Mouse (Mus musculus) myocyte (in vitro differentiated cells): ENCODE measurements at regions not wholly inside any gene's neighbourhood (a gene's known extent, or its start where the extent isn't known, plus 50 kb on each side); places are given as distances from the start of the nearest gene placed in this dataset.
A peak's percentile ranks its signal among the peaks of the same experiment; 100 is the strongest.

Source experiments
- H3K27me3 ChIP-seq: one replicate; pipeline ENCODE4 v1.6.1; 2011; ENCODE audit not compliant: control insufficient read depth, insufficient read depth, insufficient read length
- H3K36me3 ChIP-seq: one replicate; pipeline ENCODE4 v1.6.1; 2011; ENCODE audit not compliant: control insufficient read depth, insufficient read depth
- H3K4me2 ChIP-seq: one replicate; pipeline ENCODE4 v1.6.1; 2011; ENCODE audit warnings: low read depth, control low read depth
- H3K4me3 ChIP-seq: one replicate; pipeline ENCODE4 v1.5.1; 2011; ENCODE audit warnings: mild to moderate bottlenecking, control low read depth, moderate library complexity
- H3K79me2 ChIP-seq: one replicate; pipeline ENCODE4 v1.6.1; 2011; ENCODE audit not compliant: control insufficient read depth, insufficient read depth
- H3ac ChIP-seq: one replicate; pipeline ENCODE4 v1.6.1; 2011; ENCODE audit not compliant: control insufficient read depth, insufficient read length
- CEBPB ChIP-seq: IDR thresholded peaks from 2 replicates; pipeline ENCODE4 v1.6.1; 2011; ENCODE audit warnings: mild to moderate bottlenecking, moderate library complexity; ENCODE audit not compliant: poor library complexity, insufficient read depth, severe bottlenecking
- E2F4 ChIP-seq: IDR thresholded peaks from one replicate; pipeline ENCODE4 v1.6.1; 2011; ENCODE audit warnings: mild to moderate bottlenecking, control low read depth, moderate library complexity; ENCODE audit not compliant: insufficient read depth
- MAX ChIP-seq: IDR thresholded peaks from one replicate; pipeline ENCODE4 v1.6.1; 2011; ENCODE audit warnings: low read depth, mild to moderate bottlenecking, control low read depth
- MYOD1 ChIP-seq, 3 experiments: IDR thresholded peaks; one replicate each; pipeline ENCODE4 v1.6.1; 2011; ENCODE audit warnings: control low read depth in 2 of 3, low read depth in 2 of 3, mild to moderate bottlenecking in 2 of 3, moderate library complexity in 1 of 3; ENCODE audit not compliant: insufficient read length in 2 of 3, control insufficient read depth in 1 of 3
- MYOG ChIP-seq, 3 experiments: IDR thresholded peaks; one replicate each; pipeline ENCODE4 v1.6.1; 2011; ENCODE audit warnings: control low read depth in 2 of 3, low read depth in 2 of 3, mild to moderate bottlenecking in 2 of 3; ENCODE audit not compliant: insufficient read length in 2 of 3, control insufficient read depth in 1 of 3, insufficient read depth in 1 of 3
- POLR2A ChIP-seq: IDR thresholded peaks from one replicate; pipeline ENCODE4 v1.6.1; 2011; ENCODE audit warnings: low read depth, mild to moderate bottlenecking, control low read depth, moderate library complexity; ENCODE audit not compliant: insufficient read length
- POLR2AphosphoS2 ChIP-seq: IDR thresholded peaks from one replicate; pipeline ENCODE4 v1.6.1; 2011; ENCODE audit warnings: low read depth, control low read depth; ENCODE audit not compliant: insufficient read length
- REST ChIP-seq: IDR thresholded peaks from one replicate; pipeline ENCODE4 v1.6.1; 2011; ENCODE audit warnings: mild to moderate bottlenecking, control low read depth, moderate library complexity; ENCODE audit not compliant: insufficient read depth, insufficient read length
- SRF ChIP-seq: IDR thresholded peaks from one replicate; pipeline ENCODE4 v1.6.1; 2011; ENCODE audit warnings: low read depth; ENCODE audit not compliant: control insufficient read depth, insufficient read length
- TCF12 ChIP-seq: IDR thresholded peaks from one replicate; pipeline ENCODE4 v1.6.1; 2011; ENCODE audit warnings: mild to moderate bottlenecking, control low read depth; ENCODE audit not compliant: poor library complexity, insufficient read depth, severe bottlenecking
- TCF3 ChIP-seq: IDR thresholded peaks from one replicate; pipeline ENCODE4 v1.6.1; 2011; ENCODE audit warnings: low read depth, control low read depth; ENCODE audit not compliant: insufficient read length
- USF1 ChIP-seq: IDR thresholded peaks from one replicate; pipeline ENCODE4 v1.6.1; 2011; ENCODE audit warnings: low read depth, mild to moderate bottlenecking, control low read depth, moderate library complexity

DNA sequence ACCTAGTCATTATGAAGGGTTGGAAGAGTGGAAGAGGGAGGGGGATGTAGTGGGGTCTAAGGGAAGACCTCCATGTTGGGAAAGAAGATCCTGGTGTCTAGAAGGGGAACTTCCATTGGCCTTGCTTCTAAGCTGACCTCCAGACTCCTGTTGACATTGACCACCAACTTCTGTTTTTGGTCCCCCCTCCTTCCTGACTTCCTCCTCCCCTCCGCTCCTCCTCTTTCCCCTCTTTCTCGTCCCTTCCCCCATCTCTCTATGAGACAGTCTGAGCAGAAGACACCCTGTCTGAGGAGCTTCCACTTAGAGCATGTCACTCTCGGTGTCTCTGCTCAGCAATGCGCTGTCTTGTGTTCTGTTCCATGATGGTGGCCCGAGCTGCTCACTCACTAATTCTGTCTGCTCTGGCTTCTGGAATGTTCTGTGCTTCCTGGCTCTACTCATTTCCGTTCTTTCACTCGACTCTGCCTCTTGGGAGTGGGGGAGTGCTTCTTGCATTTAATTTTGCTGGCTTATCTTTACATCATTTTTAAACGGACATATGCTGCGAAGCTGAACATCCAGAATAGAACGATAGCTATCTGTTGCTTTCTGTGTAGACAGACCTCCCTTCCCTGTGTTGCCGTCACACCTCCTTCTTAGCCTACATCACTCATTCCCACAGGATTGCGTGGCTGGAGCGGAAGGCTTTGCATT, 148.7 kb downstream of the Tpra1 start:
- no peak for TF ChIP-seq USF1
- no peak for TF ChIP-seq TCF3
- no peak for TF ChIP-seq CEBPB
- TF ChIP-seq E2F4 = no peak
- Histone ChIP-seq H3K79me2 (no peaks in the 10 kb centered on the region), H3K4me2 (no peak overlapping the region), H3K27me3 (no peaks in the 10 kb centered on the region), H3K4me3 (no peak overlapping the region), H3K36me3 (no peaks in the 10 kb centered on the region), H3ac (no peak overlapping the region)

DNA sequence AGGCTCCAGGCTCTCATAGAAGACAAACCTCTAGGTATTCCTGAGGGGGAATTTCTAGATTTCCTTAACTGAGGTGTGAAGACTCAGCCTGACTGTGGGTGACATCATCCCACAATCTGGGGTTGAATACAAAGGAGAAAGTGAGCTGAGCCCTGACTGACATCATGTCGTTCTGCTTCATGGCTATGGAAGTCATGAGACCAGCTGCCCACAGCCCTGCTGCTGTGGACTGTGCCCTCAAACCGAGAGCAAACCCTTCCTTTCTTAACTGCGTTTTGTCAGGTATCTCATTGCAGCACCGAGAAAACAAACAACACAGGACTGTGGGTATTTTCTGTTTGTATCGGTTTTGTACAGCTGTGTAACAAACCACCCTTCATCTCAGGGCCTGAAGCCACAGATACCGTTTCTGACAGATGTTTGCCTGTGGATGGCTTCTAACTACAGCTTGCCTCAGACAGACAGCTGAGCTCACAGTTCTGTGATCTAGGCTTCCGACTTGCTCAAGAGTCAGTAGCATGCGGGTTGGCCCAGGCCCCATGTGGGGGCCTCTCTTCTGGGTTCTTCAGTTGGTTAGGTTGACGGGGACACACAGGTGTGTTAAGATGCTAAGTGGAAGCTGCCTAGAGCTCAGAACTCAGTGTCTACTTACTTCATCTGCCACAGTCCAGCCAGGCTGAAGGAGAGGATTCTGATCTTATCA, 150.9 kb downstream of the Tpra1 start:
- no peak overlapping the region for H3K4me3 ChIP-seq
- no peaks in the 10 kb centered on the region for H3K36me3 ChIP-seq
- no peaks in the 10 kb centered on the region for H3K79me2 ChIP-seq
- TF ChIP-seq SRF = no peak
- TF ChIP-seq MYOD1 (IDR thresholded peaks at IDR 0.05; ENCODE audit: control insufficient read depth in 1 of 3, insufficient read length in 2 of 3, low read depth in 2 of 3) = no peak
- TF ChIP-seq USF1 = no peak
- no peak for TF ChIP-seq REST
- no peak for TF ChIP-seq MYOG (IDR thresholded peaks at IDR 0.05; ENCODE audit: control insufficient read depth in 1 of 3, insufficient read depth in 1 of 3, insufficient read length in 2 of 3, low read depth in 2 of 3)
- no peak for TF ChIP-seq POLR2AphosphoS2
- TF ChIP-seq CEBPB = no peak
- TF ChIP-seq E2F4 = no peak
- TF ChIP-seq MAX = no peak
- TF ChIP-seq TCF12 = no peak
- no peak for TF ChIP-seq POLR2A
- no peak for TF ChIP-seq TCF3
- H3K4me2 ChIP-seq = no peak overlapping the region
- no peaks in the 10 kb centered on the region for H3K27me3 ChIP-seq
- H3ac ChIP-seq = no peak overlapping the region

DNA sequence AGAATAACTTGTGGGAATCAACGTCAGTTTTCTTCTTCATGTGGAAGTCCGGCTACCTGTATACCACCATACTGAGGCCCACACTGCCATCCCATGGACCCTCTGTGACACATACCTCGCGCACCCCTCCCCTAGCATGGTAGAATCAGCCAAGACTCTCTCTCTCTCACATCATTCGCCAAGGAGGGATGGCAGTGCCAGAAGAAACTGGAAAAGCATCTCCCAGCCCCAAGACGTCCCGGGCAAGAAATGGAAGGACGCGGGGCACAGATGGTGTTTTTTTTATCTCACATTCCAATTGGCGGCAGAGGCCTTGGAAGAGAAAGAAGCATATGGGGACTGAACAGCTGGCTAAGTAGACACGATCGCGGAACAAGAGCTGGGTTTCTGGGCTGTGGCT, 152.0 kb downstream of the Tpra1 start:
- TF ChIP-seq MYOD1 (IDR thresholded peaks at IDR 0.05; ENCODE audit: control insufficient read depth in 1 of 3, insufficient read length in 2 of 3, low read depth in 2 of 3) (no peak), TCF12 (no peak), MAX (no peak), SRF (no peak), REST (no peak), POLR2A (no peak), POLR2AphosphoS2 (no peak), USF1 (no peak), TCF3 (no peak), CEBPB (no peak), MYOG (IDR thresholded peaks at IDR 0.05; ENCODE audit: control insufficient read depth in 1 of 3, insufficient read depth in 1 of 3, insufficient read length in 2 of 3, low read depth in 2 of 3) (no peak)

DNA sequence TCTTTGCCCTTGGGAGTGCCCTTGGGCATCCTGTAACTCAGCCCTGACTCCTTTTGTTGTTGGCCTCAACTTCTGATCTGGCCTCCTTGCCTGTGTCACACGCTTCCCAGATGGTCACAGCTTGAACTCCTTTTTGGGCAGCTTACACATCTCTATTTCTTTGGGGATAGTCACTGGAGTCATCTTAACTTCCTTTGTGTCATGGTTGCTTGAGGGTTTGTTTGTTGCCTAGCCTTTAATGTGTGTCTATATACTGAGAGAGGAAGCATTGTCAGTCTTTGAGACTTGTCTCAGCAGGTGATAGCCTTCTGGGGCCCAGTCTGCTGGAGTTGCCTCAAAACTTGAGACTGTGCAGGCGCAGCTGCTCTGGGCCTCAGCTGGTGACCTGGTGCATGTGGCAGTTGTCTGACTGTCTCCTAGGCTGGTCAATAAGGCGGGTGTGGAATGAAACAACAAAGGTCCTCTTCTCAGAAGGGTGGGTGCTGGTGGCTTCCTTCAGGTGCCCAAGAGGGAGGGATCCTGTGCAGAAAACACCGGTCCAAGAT, 157.5 kb downstream of the Tpra1 start:
- no peak overlapping the region for H3K4me2 ChIP-seq
- no peaks in the 10 kb centered on the region for H3K79me2 ChIP-seq
- no peak overlapping the region for H3K4me3 ChIP-seq
- H3K36me3 ChIP-seq = no peaks in the 10 kb centered on the region
- H3K27me3 ChIP-seq = no peaks in the 10 kb centered on the region
- H3ac ChIP-seq = no peak overlapping the region
- TF ChIP-seq TCF3 (peak; percentile 78), MYOG (IDR thresholded peaks at IDR 0.05; ENCODE audit: control insufficient read depth in 1 of 3, insufficient read depth in 1 of 3, insufficient read length in 2 of 3, low read depth in 2 of 3) (peak in 2 of 3 experiments; percentile 92 to 95), TCF12 (peak; percentile 49), MAX (no peak), MYOD1 (IDR thresholded peaks at IDR 0.05; ENCODE audit: control insufficient read depth in 1 of 3, insufficient read length in 2 of 3, low read depth in 2 of 3) (peak in 2 of 3 experiments; percentile 77 to 93)

More for the DNA sequence above, 152.0 kb downstream of the Tpra1 start:
- no peak overlapping the region for H3K4me2 ChIP-seq
- H3K27me3 ChIP-seq = no peaks in the 10 kb centered on the region
- no peaks in the 10 kb centered on the region for H3K79me2 ChIP-seq
- no peak overlapping the region for H3K4me3 ChIP-seq
- no peaks in the 10 kb centered on the region for H3K36me3 ChIP-seq
- no peak overlapping the region for H3ac ChIP-seq

DNA sequence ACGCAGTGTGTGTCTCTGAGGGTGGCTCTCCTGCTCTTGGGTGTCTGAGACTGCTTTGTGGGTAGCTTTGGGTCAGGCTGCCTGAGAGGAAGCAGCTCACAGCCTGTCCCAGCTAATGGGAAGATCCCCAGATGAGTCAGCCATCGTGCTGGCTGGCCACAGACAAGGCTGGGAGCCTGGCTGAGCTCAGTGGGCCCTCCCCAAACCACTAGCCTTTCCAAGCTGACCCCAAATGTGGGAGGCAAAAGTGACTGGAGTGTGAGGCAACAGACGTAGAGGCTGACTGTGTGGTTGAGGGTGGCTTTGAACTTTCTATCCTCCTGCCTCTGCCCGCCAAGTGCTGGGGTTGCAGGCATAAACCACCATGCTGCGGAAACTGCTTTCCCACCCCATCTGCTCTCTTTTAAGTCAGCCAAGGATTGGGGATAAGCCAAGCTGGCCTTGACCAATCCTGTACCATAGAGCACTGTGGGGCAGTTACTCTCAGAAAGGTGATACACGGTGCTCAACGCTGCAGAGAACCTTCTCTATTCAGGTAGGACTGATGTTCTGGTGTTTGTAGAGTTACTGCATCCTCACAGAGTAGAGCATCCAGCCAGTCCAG, 163.0 kb downstream of the Tpra1 start:
- Histone ChIP-seq H3K79me2 (no peaks in the 10 kb centered on the region), H3ac (no peak overlapping the region), H3K36me3 (no peaks in the 10 kb centered on the region), H3K4me2 (peak overlapping the region; percentile 48), H3K4me3 (no peak overlapping the region), H3K27me3 (no peaks in the 10 kb centered on the region)
- no peak for TF ChIP-seq TCF3
- TF ChIP-seq CEBPB = 0 out of 2 replicates have a peak, but pooled peaks have one; percentile 23
